Mouse (Mus musculus): ENCODE data around the gene Lmx1a.

Gene Lmx1a

GRCm38 (mm10) chr1:167788684-167789413 lies 99.8 kb downstream of the Lmx1a start:
- no peak for DNase-seq (ENCODE audit: low spot score)

- DNase-seq (ENCODE audit: low spot score) = no peak
These were observed 100.4 kb downstream of the Lmx1a start for GRCm38 (mm10) chr1:167789448-167789847.

- DNase-seq (ENCODE audit: low spot score) = no peak
These were observed 101.7 kb downstream of the Lmx1a start for GRCm38 (mm10) chr1:167790688-167791087.

- no peak for DNase-seq (ENCODE audit: low spot score)
These were observed 102.2 kb downstream of the Lmx1a start for GRCm38 (mm10) chr1:167791221-167791620.

GRCm38 (mm10) chr1:167801923-167802322 lies 112.9 kb downstream of the Lmx1a start:
- no peak for DNase-seq (ENCODE audit: low spot score)

GRCm38 (mm10) chr1:167802510-167803271 lies 113.7 kb downstream of the Lmx1a start:
- no peak for DNase-seq (ENCODE audit: low spot score)

- no peak for DNase-seq (ENCODE audit: low spot score)
These were observed 114.4 kb downstream of the Lmx1a start for GRCm38 (mm10) chr1:167803351-167803981.

GRCm38 (mm10) chr1:167804836-167805235 lies 115.8 kb downstream of the Lmx1a start:
- no peak for DNase-seq (ENCODE audit: low spot score)

- DNase-seq (ENCODE audit: low spot score) = no peak
These were observed 122.1 kb downstream of the Lmx1a start for GRCm38 (mm10) chr1:167811141-167811540.

GRCm38 (mm10) chr1:167815166-167815565 lies 126.1 kb downstream of the Lmx1a start:
- no peak for DNase-seq (ENCODE audit: low spot score)

- DNase-seq (ENCODE audit: low spot score) = no peak
These were observed 128.0 kb downstream of the Lmx1a start for GRCm38 (mm10) chr1:167817028-167817427.

GRCm38 (mm10) chr1:167817616-167818015 lies 128.6 kb downstream of the Lmx1a start:
- DNase-seq (ENCODE audit: low spot score) = no peak

- no peak for DNase-seq (ENCODE audit: low spot score)
These were observed 131.0 kb downstream of the Lmx1a start for GRCm38 (mm10) chr1:167820031-167820430.

GRCm38 (mm10) chr1:167821125-167821524 lies 132.1 kb downstream of the Lmx1a start:
- DNase-seq (ENCODE audit: low spot score) = no peak

GRCm38 (mm10) chr1:167830291-167830690 lies 141.3 kb downstream of the Lmx1a start:
- no peak for DNase-seq (ENCODE audit: low spot score)

GRCm38 (mm10) chr1:167831601-167832000 lies 142.6 kb downstream of the Lmx1a start:
- DNase-seq (ENCODE audit: low spot score) = no peak

GRCm38 (mm10) chr1:167854801-167855200 lies 165.8 kb downstream of the Lmx1a start:
- DNase-seq (ENCODE audit: low spot score) = no peak

- no peak for DNase-seq (ENCODE audit: low spot score)
These were observed 183.0 kb downstream of the Lmx1a start for GRCm38 (mm10) chr1:167872028-167872427.

GRCm38 (mm10) chr1:167874099-167874498 lies 185.1 kb downstream of the Lmx1a start:
- no peak for DNase-seq (ENCODE audit: low spot score)

- no peak for DNase-seq (ENCODE audit: low spot score)
These were observed 188.9 kb downstream of the Lmx1a start for GRCm38 (mm10) chr1:167877931-167878330.

- no peak for DNase-seq (ENCODE audit: low spot score)
These were observed 189.3 kb downstream of the Lmx1a start for GRCm38 (mm10) chr1:167878354-167878753.

- no peak for DNase-seq (ENCODE audit: low spot score)
These were observed 196.7 kb downstream of the Lmx1a start for GRCm38 (mm10) chr1:167885776-167886175.

GRCm38 (mm10) chr1:167888120-167888519 lies 199.1 kb downstream of the Lmx1a start:
- DNase-seq (ENCODE audit: low spot score) = no peak
